Mouse (Mus musculus): ENCODE data around the gene Spout1. TPM values are rescaled to one million over a fixed set of nuclear protein-coding genes. Genes with fewer than 3 reads are reported as not detected.
A peak's percentile ranks its signal among the peaks of the same experiment; 100 is the strongest.
"Not testable (repeated sequence)": the region's sequence is repeated elsewhere in the genome, so short reads cannot be mapped to it uniquely, and the experiment has no call there.

Gene Spout1
- total RNA-seq, 1 experiment from 2014 or later: 5.2 TPM

- no peak for ATAC-seq (replicated peaks; ENCODE audit: insufficient number of reproducible peaks, low FRiP score, low TSS enrichment, poor library complexity, severe bottlenecking)
Observed at GRCm38 (mm10) chr2:30134378-30134711, 43.9 kb downstream of the Spout1 start.

GRCm38 (mm10) chr2:30133613-30134377, 44.5 kb downstream of the Spout1 start, which contains the start of gene Tbc1d13:
Gene Tbc1d13 (plus strand): TSS chr2:30133746.
- peak; percentile 87 for ATAC-seq (replicated peaks; ENCODE audit: insufficient number of reproducible peaks, low FRiP score, low TSS enrichment, poor library complexity, severe bottlenecking)

- peak; percentile 29; the same call in 1 of the 2 replicates for ATAC-seq (replicated peaks; ENCODE audit: insufficient number of reproducible peaks, low FRiP score, low TSS enrichment, poor library complexity, severe bottlenecking)
Observed at GRCm38 (mm10) chr2:30132801-30133612, 45.3 kb downstream of the Spout1 start.

- not testable (repeated sequence) for ATAC-seq (replicated peaks; ENCODE audit: insufficient number of reproducible peaks, low FRiP score, low TSS enrichment, poor library complexity, severe bottlenecking)
Observed at GRCm38 (mm10) chr2:30131240-30131639, 47.0 kb downstream of the Spout1 start.

GRCm38 (mm10) chr2:30130156-30130555, 48.1 kb downstream of the Spout1 start:
- no peak for ATAC-seq (replicated peaks; ENCODE audit: insufficient number of reproducible peaks, low FRiP score, low TSS enrichment, poor library complexity, severe bottlenecking)

GRCm38 (mm10) chr2:30128789-30129188, 49.5 kb downstream of the Spout1 start:
- no peak for ATAC-seq (replicated peaks; ENCODE audit: insufficient number of reproducible peaks, low FRiP score, low TSS enrichment, poor library complexity, severe bottlenecking)

GRCm38 (mm10) chr2:30124472-30125274, 53.6 kb downstream of the Spout1 start, which contains the start of gene Zer1:
Gene Zer1 (minus strand): TSS chr2:30124585.
- ATAC-seq (replicated peaks; ENCODE audit: insufficient number of reproducible peaks, low FRiP score, low TSS enrichment, poor library complexity, severe bottlenecking): peak; percentile 96

GRCm38 (mm10) chr2:30123729-30124471, 54.4 kb downstream of the Spout1 start:
- ATAC-seq (replicated peaks; ENCODE audit: insufficient number of reproducible peaks, low FRiP score, low TSS enrichment, poor library complexity, severe bottlenecking): no peak; the same call in 1 of the 2 replicates

Other genes with a start within 250 kb of the Spout1 start
- gene Gle1, start 243.0 kb downstream of the Spout1 start, total RNA-seq (2017): 62.8 to 92.3 TPM (median 86.3 TPM) in 3 replicates
- gene Sptan1, start 212.9 kb downstream of the Spout1 start, total RNA-seq (2017): 296 to 354 TPM (median 326 TPM) in 3 replicates
- gene Wdr34, start 129.6 kb downstream of the Spout1 start, total RNA-seq (2017): not detected in 3 replicates
- gene Set, start 121.1 kb downstream of the Spout1 start, total RNA-seq (2017): 427 to 462 TPM (median 441 TPM) in 3 replicates
- 0.38 to 1.1 TPM (median 0.39 TPM) in 3 replicates for gene Pkn3, start 100.8 kb downstream of the Spout1 start, total RNA-seq (2017)
- 2.6 to 7.1 TPM (median 6.6 TPM) in 3 replicates for gene Zdhhc12, start 84.8 kb downstream of the Spout1 start, total RNA-seq (2017)
- gene Zer1, start 53.9 kb downstream of the Spout1 start, total RNA-seq (2017): 10.0 to 26.5 TPM (median 12.6 TPM) in 3 replicates
- gene Tbc1d13, start 44.7 kb downstream of the Spout1 start, total RNA-seq (2017): 33.8 to 54.8 TPM (median 52.4 TPM) in 3 replicates
- 2.9 to 7.7 TPM (median 3.3 TPM) in 3 replicates for gene Endog, start 7.0 kb downstream of the Spout1 start, total RNA-seq (2017)
- gene Kyat1, start 27.4 kb upstream of the Spout1 start, total RNA-seq (2017): 1.2 to 4.5 TPM (median 2.9 TPM) in 3 replicates
- 8.1 to 13.5 TPM (median 9.8 TPM) in 3 replicates for gene Lrrc8a, start 59.3 kb upstream of the Spout1 start, total RNA-seq (2017)
- 1.8 to 2.0 TPM in 2 of 3 replicates, not detected in the other for gene Gm28035, start 62.1 kb upstream of the Spout1 start, total RNA-seq (2017)
- 1.2 to 4.2 TPM (median 1.2 TPM) in 3 replicates for gene Phyhd1, start 87.7 kb upstream of the Spout1 start, total RNA-seq (2017)
- not detected in 3 replicates for gene Gm28038, start 102.6 kb upstream of the Spout1 start, total RNA-seq (2017)
- 9.3 to 14.3 TPM (median 11.0 TPM) in 3 replicates for gene Dolk, start 107.9 kb upstream of the Spout1 start, total RNA-seq (2017)
- gene Nup188, start 107.9 kb upstream of the Spout1 start, total RNA-seq (2017): 13.8 to 16.5 TPM (median 16.0 TPM) in 3 replicates
- 34.7 to 65.9 TPM (median 40.3 TPM) in 3 replicates for gene Sh3glb2, start 180.9 kb upstream of the Spout1 start, total RNA-seq (2017)
- 6.9 to 14.1 TPM in 2 of 3 replicates, not detected in the other for gene Miga2, start 185.8 kb upstream of the Spout1 start, total RNA-seq (2017)
- 11.3 to 25.4 TPM (median 19.3 TPM) in 3 replicates for gene Dolpp1, start 213.8 kb upstream of the Spout1 start, total RNA-seq (2017)
- gene Crat, start 237.4 kb upstream of the Spout1 start, total RNA-seq (2017): 5.1 to 16.4 TPM (median 6.8 TPM) in 3 replicates
- gene Ptpa, start 237.6 kb upstream of the Spout1 start, total RNA-seq (2017): 23.0 to 45.8 TPM (median 34.5 TPM) in 3 replicates